Mouse (Mus musculus) hematopoietic stem cell, adult 5-6 weeks (primary cell): ENCODE data around the gene Trip4. TPM values are rescaled to one million over a fixed set of nuclear protein-coding genes. Genes with fewer than 3 reads are reported as not detected.
"Not testable (repeated sequence)": the region's sequence is repeated elsewhere in the genome, so short reads cannot be mapped to it uniquely, and the experiment has no call there.

Source experiments
- ATAC-seq, 2 experiments: fragments of 125-278 bp in 1 of 2; replicated peaks in 1 of 2; 2 replicates each; pipeline ENCODE4 v1.8.0; 2016 to 2017; ENCODE audit warnings: inconsistent platforms in 2 of 2, mild to moderate bottlenecking in 2 of 2, moderate number of reproducible peaks in 2 of 2, low read depth in 1 of 2, moderate TSS enrichment in 1 of 2; ENCODE audit not compliant: low FRiP score in 2 of 2, poor library complexity in 2 of 2, severe bottlenecking in 2 of 2, insufficient read depth in 1 of 2, low TSS enrichment in 1 of 2
- total RNA-seq: library from RNA; stranded (forward); fragments of 172-1452, 232-1000 nt; gene quantifications from 2 replicates; pipeline ENCODE4 v1.2.3, GENCODE M21; 2017

The Trip4 gene
- total RNA-seq, 1 experiment from 2014 or later: 24.4 TPM

DNA sequence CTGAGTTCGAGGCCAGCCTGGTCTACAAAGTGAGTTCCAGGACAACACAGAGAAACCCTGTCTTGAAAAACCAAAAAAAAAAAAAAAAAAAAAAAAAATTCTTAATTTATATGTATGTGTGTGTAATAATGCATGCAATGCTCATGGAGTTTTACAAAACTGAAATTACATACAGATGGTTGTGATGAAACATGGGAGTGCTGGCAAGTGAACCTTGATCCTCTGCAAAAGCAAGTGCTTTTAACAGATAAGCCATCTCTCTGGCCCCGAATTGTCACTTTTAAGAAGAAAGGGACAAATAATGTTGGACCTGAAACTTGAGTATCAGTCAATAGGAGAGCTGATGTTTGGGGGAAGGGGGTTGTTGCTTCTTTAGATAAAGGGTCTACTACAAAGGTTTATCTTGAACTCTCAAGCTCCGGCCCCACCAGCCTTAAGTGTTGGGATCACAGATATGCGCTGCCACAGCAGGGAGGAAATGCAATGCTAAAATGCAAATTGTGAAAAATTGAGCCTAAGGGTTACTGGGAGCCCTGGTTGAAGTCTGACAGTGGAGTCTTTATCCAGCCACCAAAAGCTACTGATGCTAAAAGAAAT lies 122.7 kb downstream of the Trip4 start:
- ATAC-seq: no peak

GRCm38 (mm10) chr9:65779619-65780018 lies 129.0 kb downstream of the Trip4 start:
- ATAC-seq: not testable (repeated sequence)

Other genes starting within 250 kb of the Trip4 start
- gene Oaz2, start 240.8 kb downstream of the Trip4 start, total RNA-seq: 58.5 and 66.4 TPM in 2 replicates
- 5.8 and 5.9 TPM in 2 replicates for gene Zfp609, start 81.2 kb downstream of the Trip4 start, total RNA-seq
- 114 and 135 TPM in 2 replicates for gene Pclaf, start 18.6 kb downstream of the Trip4 start, total RNA-seq
- 42.0 and 51.1 TPM in 2 replicates for gene Csnk1g1, start 130 bp upstream of the Trip4 start, total RNA-seq
- 510 and 514 TPM in 2 replicates for gene Ppib, start 151.4 kb upstream of the Trip4 start, total RNA-seq
- 0.79 and 0.88 TPM in 2 replicates for gene Snx22, start 160.9 kb upstream of the Trip4 start, total RNA-seq
- gene Snx1, start 217.8 kb upstream of the Trip4 start, total RNA-seq: 110 and 128 TPM in 2 replicates
- 118 and 142 TPM in 2 replicates for gene Ciao2a, start 217.8 kb upstream of the Trip4 start, total RNA-seq
- gene Dapk2, start 249.4 kb upstream of the Trip4 start, total RNA-seq: 1.3 and 2.5 TPM in 2 replicates